ENCODE assay signal across 8 mouse cellular contexts in the genomic region with DNA sequence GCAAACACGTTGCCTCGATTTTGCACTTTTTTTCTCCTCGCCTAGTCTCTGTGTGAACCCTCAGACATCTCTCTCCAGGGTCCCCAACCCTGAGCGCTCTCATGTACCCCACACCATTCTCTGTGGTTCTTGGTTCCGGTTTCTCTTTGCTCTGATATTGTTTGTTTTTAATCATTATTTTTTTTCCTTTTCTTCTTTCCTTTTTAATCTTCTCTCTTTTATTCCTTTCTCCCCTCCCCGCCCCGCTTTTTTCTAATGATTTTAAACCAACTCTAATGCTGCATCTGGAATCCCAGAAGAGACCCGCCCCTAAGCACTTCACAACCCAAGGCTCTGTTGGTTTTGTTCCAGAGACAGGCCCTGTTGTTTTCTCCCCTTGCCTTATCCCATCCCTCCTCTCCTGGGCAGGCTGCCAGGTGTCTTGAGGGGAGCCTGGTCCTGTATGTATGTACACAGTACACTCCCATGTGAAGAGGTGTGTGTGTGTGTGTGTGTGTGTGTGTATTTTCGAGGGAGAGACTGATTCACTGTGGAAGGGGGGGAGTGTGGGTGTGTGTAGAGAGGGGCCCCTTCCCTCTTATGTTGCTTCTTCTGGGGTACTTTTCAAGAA.
DNase-seq lines count a peak whose midpoint lies in the region; ATAC-seq lines count a peak whose summit lies in the region.

No protein-coding gene starts in this region.

- H3K4me2 ChIP-seq in midbrain, embryonic 15.5 days = peak overlapping the region; percentile 40

- H3K27me3 ChIP-seq in midbrain, embryonic 15.5 days (replicated peaks) = no peaks in the 10 kb centered on the region; the same call in 1 of the 2 replicates

- no peak for ATAC-seq in cerebellum, adult (ENCODE audit: insufficient number of reproducible peaks, low FRiP score, low TSS enrichment)
- peak; percentile 41 for ATAC-seq in midbrain, embryonic 15.5 days (replicated peaks)

- H3K27ac ChIP-seq in midbrain, embryonic 15.5 days = no peak overlapping the region

- H3K4me1 ChIP-seq in midbrain, embryonic 15.5 days = peaks cover 22% of the 10 kb centered on the region

- peak overlapping the region; percentile 21; the same call in 1 of the 2 replicates for H3K4me3 ChIP-seq in midbrain, embryonic 15.5 days

- H3K9ac ChIP-seq in midbrain, embryonic 15.5 days = no peak overlapping the region

- whole genome bisulfite sequencing in midbrain, embryonic 15.5 days = 31% methylated on average over 9 of the region's 9 CpGs

- peak; percentile 35 to 50 for DNase-seq in cerebellum, postnatal 14 days
- peak; percentile 52 to 54 for DNase-seq in right cerebral cortex, postnatal 10 days (ENCODE audit: low spot score in 2 of 2)
- no peak for DNase-seq in right cerebral cortex, adult 18-20 months
- peak; percentile 67 to 71 for DNase-seq in kidney, postnatal 4 days
- DNase-seq in frontal cortex, postnatal 10 days (ENCODE audit: low spot score in 2 of 2) = no peak
- no peak for DNase-seq in urinary bladder, adult 2 months (ENCODE audit: low spot score)

- H3K36me3 ChIP-seq in midbrain, embryonic 15.5 days (replicated peaks) = no peaks in the 10 kb centered on the region

- no peaks in the 10 kb centered on the region for H3K9me3 ChIP-seq in midbrain, embryonic 15.5 days

Comparison
In these comparisons a context has a peak if more than half of its experiments do, and no peak if none do; other contexts are left out.
1. DNase-seq: peak in cerebellum, postnatal 14 days (2 of 2), right cerebral cortex, postnatal 10 days (2 of 2) and kidney, postnatal 4 days (2 of 2); none in right cerebral cortex, adult 18-20 months (single experiment), frontal cortex, postnatal 10 days (0 of 2) and urinary bladder, adult 2 months (single experiment).